Mouse (Mus musculus) heart, postnatal 0 days (tissue): Measurements from ENCODE around the gene Surf4. TPM values are rescaled to one million over a fixed set of nuclear protein-coding genes. Genes with fewer than 3 reads are reported as not detected.

Experiments used
- ATAC-seq: fragments of 200-750 bp; cut with Nextera tagmentation; 2 replicates; pipeline ENCODE4 v1.8.0; 2017; ENCODE audit warnings: low read depth, moderate number of reproducible peaks, moderate library complexity; ENCODE audit not compliant: insufficient read depth
- DNase-seq: peaks from one replicate; pipeline ENCODE4 v3.0.0-alpha.2; 2016; ENCODE audit warnings: low spot score
- H3K27ac ChIP-seq: fragments of 300-500 bp; sonication (generic); 2 replicates; pipeline ENCODE4 v1.5.1; 2014; ENCODE audit warnings: low read depth, mild to moderate bottlenecking
- H3K27me3 ChIP-seq: fragments of 300-500 bp; sonication (generic); 2 replicates; pipeline ENCODE4 v1.6.1; 2014; ENCODE audit warnings: low read length, mixed read lengths; ENCODE audit not compliant: control insufficient read depth, insufficient read depth
- H3K36me3 ChIP-seq: fragments of 300-500 bp; sonication (generic); replicated peaks from 2 replicates; pipeline ENCODE4 v1.6.1; 2014; ENCODE audit warnings: low read length, mixed read lengths; ENCODE audit not compliant: control insufficient read depth, insufficient read depth
- H3K4me1 ChIP-seq: fragments of 300-500 bp; sonication (generic); 2 replicates; pipeline ENCODE4 v1.6.1; 2014; ENCODE audit warnings: antibody characterized with exemption; ENCODE audit not compliant: control insufficient read depth, insufficient read depth
- H3K4me2 ChIP-seq: fragments of 300-500 bp; sonication (generic); 2 replicates; pipeline ENCODE4 v1.6.1; 2014; ENCODE audit warnings: low read depth, mild to moderate bottlenecking, low read length, moderate library complexity
- H3K4me3 ChIP-seq: fragments of 300-500 bp; sonication (generic); 2 replicates; pipeline ENCODE4 v1.5.1; 2014; ENCODE audit warnings: low read depth, low read length
- H3K9ac ChIP-seq: fragments of 300-500 bp; sonication (generic); replicated peaks from 2 replicates; pipeline ENCODE4 v1.6.1; 2014; ENCODE audit warnings: low read depth, low read length, mixed read lengths
- H3K9me3 ChIP-seq: fragments of 300-500 bp; sonication (generic); replicated peaks from 2 replicates; pipeline ENCODE4 v1.6.1; 2016; ENCODE audit warnings: low read length; ENCODE audit not compliant: control insufficient read depth
- CTCF ChIP-seq: IDR thresholded peaks from 2 replicates; pipeline ENCODE4 v1.5.1; 2016; ENCODE audit warnings: antibody characterized with exemption, control low read depth, low read depth
- EP300 ChIP-seq: IDR thresholded peaks from 2 replicates; pipeline ENCODE4 v1.6.1; 2016; ENCODE audit warnings: antibody characterized with exemption, low read depth
- WGBS: fragments of 180-500 bp; shearing (Covaris S2); extraction: QIAGEN DNeasy Blood & Tissue Kit; methylation state at CpG from one replicate; pipeline ENCODE4 v1.1.7; 2014; 5-methylcytosine and 5-hydroxymethylcytosine counted together
- polyA plus RNA-seq: library from polyadenylated mRNA; unstranded; fragments of >200 nt; fragmentation: Nextera tagmentation; extraction: Ambion mirVana; gene quantifications from 2 replicates; pipeline ENCODE4 v1.2.1, GENCODE M21; 2015
- total RNA-seq: library from RNA; depleted of rRNA; stranded (reverse); fragments of >200 nt; gene quantifications from 2 replicates; pipeline ENCODE4 v1.2.3, GENCODE M21; 2014; ENCODE audit warnings: low replicate concordance

Surf4 gene
- total and polyA plus RNA-seq, 2 experiments from 2014 or later = 131 to 189 TPM

DNA sequence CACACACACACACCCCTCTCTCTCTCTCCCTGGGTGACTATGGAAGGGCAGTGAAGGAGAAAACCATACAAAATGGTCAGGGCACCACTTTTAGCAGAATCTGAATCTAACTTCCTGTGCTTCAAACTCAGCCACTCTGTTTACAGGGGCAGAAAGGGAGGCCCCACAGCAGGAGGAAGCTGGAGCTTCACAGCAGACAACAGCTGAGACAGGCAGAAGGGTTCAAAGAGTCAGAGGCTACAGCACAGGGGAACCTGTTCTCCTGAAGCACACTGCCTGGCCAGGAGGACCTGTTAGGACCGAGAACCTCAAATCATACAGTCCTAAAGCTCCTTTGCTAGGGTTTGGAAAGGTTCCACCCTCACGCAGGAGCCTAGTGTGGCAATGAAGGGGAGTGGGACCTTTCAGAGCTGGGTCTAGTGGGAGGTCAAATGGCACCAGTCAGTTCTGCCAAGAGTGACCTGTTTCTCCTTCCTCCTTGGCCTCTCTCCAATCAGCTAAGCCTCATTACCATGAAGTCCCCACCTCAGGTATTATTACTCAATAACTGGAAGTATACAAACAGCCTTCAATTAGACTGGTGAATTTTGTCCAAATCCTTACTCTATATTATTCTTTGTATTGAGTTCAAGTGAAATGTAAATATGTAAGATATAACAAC lies 21.1 kb upstream of the Surf4 start:
- no peak for ATAC-seq
- H3K4me3 ChIP-seq = no peak overlapping the region
- no peaks in the 10 kb centered on the region for H3K27me3 ChIP-seq
- peaks cover 72% of the 10 kb centered on the region for H3K36me3 ChIP-seq
- no peak overlapping the region for H3K4me2 ChIP-seq
- no peak overlapping the region for H3K9ac ChIP-seq
- no peak overlapping the region for H3K27ac ChIP-seq
- WGBS = 83% methylated on average over 2 of the region's 2 CpGs
- DNase-seq = no peak
- no peaks in the 10 kb centered on the region for H3K9me3 ChIP-seq
- TF ChIP-seq CTCF = no peak
- TF ChIP-seq EP300 = no peak
- H3K4me1 ChIP-seq = no peaks in the 10 kb centered on the region

DNA sequence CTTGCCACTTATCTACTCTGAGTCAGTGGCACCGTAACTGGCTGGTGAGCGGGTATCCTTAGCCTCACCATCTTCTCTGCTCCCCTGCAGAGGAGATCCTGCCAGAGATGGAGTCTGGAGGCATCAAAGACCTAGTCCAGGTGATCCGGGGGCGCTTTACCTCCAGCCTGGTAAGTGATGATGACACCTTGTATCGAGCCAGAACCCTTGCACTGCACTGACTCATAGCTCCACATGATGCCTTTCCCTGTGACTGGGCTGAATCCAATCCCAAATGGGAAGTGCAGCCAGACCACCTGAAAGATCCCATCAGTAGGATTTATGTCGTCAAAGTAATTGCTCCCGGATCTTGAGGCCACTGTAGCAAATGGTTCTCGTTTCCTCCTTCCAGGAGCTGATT lies 19.1 kb upstream of the Surf4 start:
- no peak overlapping the region for H3K27ac ChIP-seq
- H3K9ac ChIP-seq = no peak overlapping the region
- DNase-seq (no peak), ATAC-seq (no peak)
- H3K36me3 ChIP-seq = peaks cover 60% of the 10 kb centered on the region
- no peaks in the 10 kb centered on the region for H3K27me3 ChIP-seq
- TF ChIP-seq CTCF (no peak), EP300 (no peak)
- no peaks in the 10 kb centered on the region for H3K9me3 ChIP-seq
- no peaks in the 10 kb centered on the region for H3K4me1 ChIP-seq
- H3K4me3 ChIP-seq = no peak overlapping the region
- no peak overlapping the region for H3K4me2 ChIP-seq
- WGBS = 79% methylated on average over 8 of the region's 8 CpGs

GRCm38 (mm10) chr2:26952193-26952592 lies 18.5 kb upstream of the Surf4 start:
- H3K4me1 ChIP-seq = no peaks in the 10 kb centered on the region
- no peaks in the 10 kb centered on the region for H3K27me3 ChIP-seq
- no peak overlapping the region for H3K4me2 ChIP-seq
- DNase-seq = no peak
- TF ChIP-seq EP300 (no peak), CTCF (no peak)
- no peaks in the 10 kb centered on the region for H3K9me3 ChIP-seq
- H3K36me3 ChIP-seq = peaks cover 54% of the 10 kb centered on the region
- ATAC-seq = no peak
- no peak overlapping the region for H3K4me3 ChIP-seq
- H3K9ac ChIP-seq = no peak overlapping the region
- 90% methylated on average over 4 of the region's 4 CpGs for WGBS
- no peak overlapping the region for H3K27ac ChIP-seq

DNA sequence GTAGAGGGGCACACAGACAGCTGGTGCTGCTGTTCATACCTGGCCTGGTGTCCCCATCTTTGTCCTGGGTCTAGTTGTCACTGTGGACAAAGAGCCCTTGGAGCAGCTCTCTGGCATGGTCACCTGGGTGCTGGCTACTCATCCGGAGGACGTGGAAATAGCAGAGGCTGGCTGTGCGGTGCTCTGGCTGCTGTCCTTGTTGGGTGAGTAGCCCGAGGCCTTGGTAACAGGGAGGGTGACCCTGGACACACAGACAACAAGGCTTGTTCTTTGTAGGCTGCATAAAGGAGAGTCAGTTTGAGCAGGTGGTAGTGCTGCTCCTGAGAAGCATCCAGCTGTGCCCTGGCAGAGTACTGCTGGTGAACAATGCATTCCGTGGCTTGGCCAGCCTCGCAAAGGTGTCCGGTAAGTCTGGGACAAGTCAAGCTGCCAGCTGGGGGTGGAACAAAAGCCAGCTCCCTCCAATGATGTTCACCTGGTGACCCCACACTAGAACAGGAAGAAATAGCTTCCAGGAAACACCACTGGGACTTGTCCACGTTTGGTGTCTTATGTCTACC lies 17.7 kb upstream of the Surf4 start:
- H3K4me2 ChIP-seq = no peak overlapping the region
- no peak overlapping the region for H3K27ac ChIP-seq
- ATAC-seq (no peak), DNase-seq (no peak)
- H3K4me1 ChIP-seq = no peaks in the 10 kb centered on the region
- 86% methylated on average over 8 of the region's 8 CpGs for WGBS
- no peak overlapping the region for H3K4me3 ChIP-seq
- TF ChIP-seq CTCF (no peak), EP300 (no peak)
- no peaks in the 10 kb centered on the region for H3K9me3 ChIP-seq
- no peak overlapping the region for H3K9ac ChIP-seq
- no peaks in the 10 kb centered on the region for H3K27me3 ChIP-seq
- H3K36me3 ChIP-seq = peaks cover 49% of the 10 kb centered on the region

GRCm38 (mm10) chr2:26950411-26950810 lies 16.7 kb upstream of the Surf4 start:
- no peak overlapping the region for H3K4me3 ChIP-seq
- no peaks in the 10 kb centered on the region for H3K9me3 ChIP-seq
- H3K27ac ChIP-seq = no peak overlapping the region
- H3K27me3 ChIP-seq = no peaks in the 10 kb centered on the region
- TF ChIP-seq CTCF (no peak), EP300 (no peak)
- peaks cover 39% of the 10 kb centered on the region for H3K36me3 ChIP-seq
- H3K9ac ChIP-seq = no peak overlapping the region
- ATAC-seq (no peak), DNase-seq (no peak)
- 82% methylated on average over 2 of the region's 2 CpGs for WGBS
- H3K4me2 ChIP-seq = no peak overlapping the region
- no peaks in the 10 kb centered on the region for H3K4me1 ChIP-seq

GRCm38 (mm10) chr2:26943253-26943652 lies 9.5 kb upstream of the Surf4 start:
- Histone ChIP-seq H3K36me3 (no peaks in the 10 kb centered on the region; the same call in 1 of the 2 replicates), H3K4me2 (no peak overlapping the region), H3K4me3 (no peak overlapping the region), H3K4me1 (no peaks in the 10 kb centered on the region), H3K9me3 (no peaks in the 10 kb centered on the region), H3K27ac (no peak overlapping the region), H3K9ac (no peak overlapping the region), H3K27me3 (no peaks in the 10 kb centered on the region)
- TF ChIP-seq EP300 (no peak), CTCF (no peak)
- ATAC-seq (no peak), DNase-seq (no peak)
- WGBS = 54% methylated on average over 3 of the region's 3 CpGs
